Mouse (Mus musculus): ENCODE measurements around the gene Gm16181.

DNA sequence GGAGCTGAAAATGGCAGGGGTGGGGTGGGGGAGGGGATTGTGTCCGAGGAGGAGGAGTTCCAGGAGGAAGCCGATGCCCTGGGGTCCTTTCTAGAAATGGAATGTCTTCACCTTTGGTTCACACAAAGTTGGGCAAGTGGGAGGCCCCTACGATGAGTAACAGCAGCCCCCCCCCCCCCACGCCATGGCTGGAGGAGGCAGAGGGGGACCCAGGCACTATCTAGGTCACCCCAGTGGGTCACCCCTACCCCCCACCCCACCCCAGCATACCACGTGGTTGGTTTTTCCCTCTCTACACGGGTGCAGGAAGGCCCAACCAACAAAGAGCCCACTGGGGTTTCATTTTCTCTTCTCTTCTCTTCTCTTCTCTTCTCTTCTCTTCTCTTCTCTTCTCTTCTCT is 23.5 kb upstream of the Gm16181 start:
- TF ChIP-seq CTCF (conservative IDR thresholded peaks at IDR 0.05; ENCODE audit: low read length) (no peak), NANOG (IDR thresholded peaks at IDR 0.05; ENCODE audit: borderline replicate concordance, low read length) (no peak), POU5F1 (IDR thresholded peaks at IDR 0.05; ENCODE audit: borderline replicate concordance, low read length) (no peak)

All from E14TG2a.4 (cell line).